Mouse (Mus musculus) T-helper 2 cell (primary cell): Measurements from ENCODE around the gene Trpm3.

Experiments used
- in situ Hi-C: fragments of 300-600 bp; cut with MboI, MseI; formaldehyde crosslinking; loops from one replicate; pipeline ENCODE4 v1.15.1; 2025; ENCODE audit warnings: high pct_unique_total_duplicates

Gene Trpm3

GRCm38 (mm10) chr19:22960450-22961265 lies 821.8 kb downstream of the Trpm3 start:
- in situ Hi-C loops: no loop called here

DNA sequence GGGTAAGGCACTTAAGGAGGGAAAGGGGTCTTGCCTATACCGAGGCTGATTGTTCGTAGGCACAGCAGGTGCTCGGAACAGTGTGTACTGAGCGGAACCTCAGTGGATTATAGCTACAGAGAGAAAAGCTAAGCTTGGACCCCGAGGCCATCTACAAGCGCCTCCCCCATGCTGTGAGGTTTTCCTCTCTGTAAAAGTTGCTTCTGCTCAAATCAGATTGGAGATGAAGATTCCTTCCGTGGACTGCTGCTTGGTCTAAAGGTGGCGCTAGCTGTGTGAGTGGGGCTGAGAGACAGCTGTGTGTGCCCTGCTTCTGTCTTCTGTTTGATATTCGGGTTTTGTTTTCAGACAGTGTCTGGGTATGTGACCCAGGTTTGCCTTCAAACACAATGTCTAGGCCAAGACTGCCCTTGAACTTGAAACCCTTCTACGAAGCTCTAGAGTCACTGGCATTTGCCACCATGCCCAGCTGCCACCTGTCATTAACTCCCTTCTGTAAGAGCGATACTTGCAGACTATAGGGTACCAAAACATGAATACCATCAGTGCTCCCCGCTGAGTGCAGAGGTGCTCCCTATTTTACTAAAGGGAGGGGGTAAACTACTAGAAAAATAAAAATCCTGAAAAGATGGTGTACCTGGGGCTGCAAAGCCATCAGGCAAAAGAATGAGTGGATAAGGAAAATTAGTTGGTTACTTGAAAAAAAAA lies 823.3 kb downstream of the Trpm3 start:
- in situ Hi-C loops: no loop called here

GRCm38 (mm10) chr19:22962731-22963130 lies 823.9 kb downstream of the Trpm3 start:
- in situ Hi-C loops: no loop called here

DNA sequence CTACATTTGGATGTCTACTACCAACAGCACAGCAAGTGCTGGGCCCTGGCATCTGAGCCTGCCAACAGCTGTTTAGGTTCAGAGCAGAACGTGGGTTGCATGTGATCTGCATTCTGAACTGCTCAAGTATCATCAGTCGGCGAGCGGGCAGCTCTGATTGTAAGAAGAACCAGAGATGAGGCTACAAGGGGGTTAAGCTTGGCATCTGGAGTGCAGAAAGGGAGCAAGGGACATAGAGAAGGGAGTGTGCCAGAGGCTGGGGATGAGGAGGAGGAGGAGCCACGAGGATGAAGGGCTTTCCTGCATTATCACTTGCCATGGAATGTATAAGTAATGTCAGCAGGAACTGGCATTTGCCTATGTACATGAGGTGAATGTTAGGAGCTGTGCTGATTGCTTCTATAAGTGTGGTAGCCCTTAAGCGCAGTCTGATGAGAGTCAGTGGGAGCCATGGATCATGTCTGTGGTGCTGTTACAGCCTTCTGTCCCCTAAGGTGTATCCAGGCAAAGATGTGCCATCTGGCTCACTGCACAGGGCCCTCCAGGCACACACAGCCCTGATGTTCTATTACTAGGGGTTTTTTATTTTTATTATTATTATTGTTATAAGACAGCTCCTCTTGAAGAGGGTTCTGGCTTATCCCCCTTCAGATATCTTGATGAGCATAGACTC lies 825.0 kb downstream of the Trpm3 start:
- in situ Hi-C loops: no loop called here

- in situ Hi-C loops: no loop called here
Measured at GRCm38 (mm10) chr19:22965470-22965869, 826.6 kb downstream of the Trpm3 start.

DNA sequence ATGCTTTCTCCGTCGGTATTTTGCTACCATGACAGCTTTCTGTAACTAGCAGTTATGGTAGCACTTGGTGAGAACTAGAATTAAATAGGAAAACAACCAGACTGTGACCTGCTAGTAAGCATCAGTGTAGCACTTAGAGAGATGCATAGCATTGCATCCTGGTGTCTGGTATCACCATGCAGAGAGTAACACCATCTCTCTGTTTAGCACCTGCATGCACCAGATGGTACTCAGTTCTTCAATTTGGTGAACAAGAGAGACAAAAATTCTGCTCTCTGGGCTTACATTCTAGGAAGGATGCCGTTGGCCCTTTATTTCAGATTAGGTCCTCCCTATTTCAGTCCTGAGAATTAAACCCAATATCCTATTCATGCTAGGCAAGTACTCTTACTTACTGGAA lies 834.4 kb downstream of the Trpm3 start:
- in situ Hi-C loops: no loop called here

- in situ Hi-C loops: no loop called here
Measured at GRCm38 (mm10) chr19:22973727-22974126, 834.9 kb downstream of the Trpm3 start.

GRCm38 (mm10) chr19:22975801-22976200 lies 837.0 kb downstream of the Trpm3 start:
- in situ Hi-C loops: no loop called here

DNA sequence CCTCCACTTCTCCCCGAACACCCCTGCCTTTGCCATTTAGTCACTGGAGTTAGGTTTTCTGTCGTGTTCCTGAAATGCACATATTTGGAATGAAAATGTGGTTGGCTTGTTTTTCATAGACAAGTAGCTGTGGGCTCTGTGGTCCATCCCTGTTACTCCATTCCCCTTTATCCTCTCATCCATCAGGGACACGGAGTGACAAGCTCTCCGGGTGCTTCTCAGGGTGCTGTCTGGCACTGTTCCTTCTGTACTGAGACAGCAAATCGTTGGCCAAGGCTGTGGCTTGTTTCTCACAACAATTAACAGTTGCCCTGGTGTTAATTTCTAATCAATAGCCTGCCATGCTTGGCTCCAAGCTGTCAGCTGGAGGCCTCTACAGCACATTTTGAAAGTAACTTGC lies 838.7 kb downstream of the Trpm3 start:
- in situ Hi-C loops: no loop called here

DNA sequence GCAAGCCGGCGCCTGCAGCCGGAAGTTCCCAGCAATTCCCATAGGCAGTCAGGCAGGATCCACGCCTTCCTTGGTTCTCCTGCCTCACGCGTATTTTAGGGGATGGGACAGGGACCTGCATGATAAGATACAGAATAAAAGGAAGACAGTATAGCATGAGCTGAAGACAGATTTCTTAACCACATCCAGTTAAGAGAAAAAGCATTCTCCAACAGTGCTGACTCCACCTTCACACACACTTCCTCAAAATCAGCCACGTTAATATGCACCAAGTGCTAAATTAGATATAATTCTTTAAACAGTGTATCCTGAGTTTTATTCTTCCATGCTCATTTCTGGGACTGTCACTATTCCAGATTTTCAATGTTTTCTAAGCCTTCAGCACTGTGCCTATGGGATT lies 839.9 kb downstream of the Trpm3 start:
- in situ Hi-C loops: no loop called here

DNA sequence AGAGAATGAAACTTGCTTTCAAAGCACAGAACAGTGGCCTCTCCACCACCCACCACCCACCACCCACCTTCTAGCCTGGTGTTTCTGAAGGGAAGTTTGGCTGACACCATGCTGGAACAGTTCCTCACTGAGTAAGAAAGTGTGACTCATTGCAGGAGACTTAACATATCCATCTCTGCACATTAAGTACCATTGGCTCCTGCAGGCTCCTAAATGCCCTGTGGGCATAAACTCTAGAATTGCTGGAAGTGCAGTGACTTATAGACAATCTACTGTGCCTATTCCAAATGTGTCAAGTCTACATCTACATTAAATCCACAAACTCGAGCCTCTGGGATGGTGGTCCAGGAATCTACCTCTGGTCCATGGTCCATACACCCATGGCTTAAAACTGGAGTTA lies 840.3 kb downstream of the Trpm3 start:
- in situ Hi-C loops: no loop called here

DNA sequence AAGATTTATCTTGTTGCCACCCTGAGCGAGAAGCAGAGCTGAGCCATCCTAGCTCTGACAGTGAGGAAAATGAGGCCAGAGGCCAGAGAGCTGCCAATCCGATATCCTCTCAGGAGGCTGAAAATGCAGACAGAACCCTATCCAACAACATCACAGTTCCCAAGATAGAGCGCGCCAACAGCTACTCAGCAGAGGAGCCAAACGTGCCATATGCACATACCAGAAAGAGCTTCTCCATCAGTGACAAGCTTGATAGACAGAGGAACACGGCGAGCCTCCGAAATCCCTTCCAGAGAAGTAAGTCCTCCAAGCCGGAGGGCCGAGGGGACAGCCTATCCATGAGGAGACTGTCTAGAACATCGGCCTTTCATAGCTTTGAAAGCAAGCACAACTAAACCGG lies 849.1 kb downstream of the Trpm3 start:
- in situ Hi-C loops: no loop called here

- in situ Hi-C loops: loop anchor here (5.0 kb wide), 1 partner anchor 37 kb away; no protein-coding TSS in a partner anchor
Measured at GRCm38 (mm10) chr19:22993946-22994345, 855.1 kb downstream of the Trpm3 start.

- in situ Hi-C loops: loop anchor here (5.0 kb wide), 1 partner anchor 37 kb away; no protein-coding TSS in a partner anchor
Measured at GRCm38 (mm10) chr19:22994531-22994930, 855.7 kb downstream of the Trpm3 start.

DNA sequence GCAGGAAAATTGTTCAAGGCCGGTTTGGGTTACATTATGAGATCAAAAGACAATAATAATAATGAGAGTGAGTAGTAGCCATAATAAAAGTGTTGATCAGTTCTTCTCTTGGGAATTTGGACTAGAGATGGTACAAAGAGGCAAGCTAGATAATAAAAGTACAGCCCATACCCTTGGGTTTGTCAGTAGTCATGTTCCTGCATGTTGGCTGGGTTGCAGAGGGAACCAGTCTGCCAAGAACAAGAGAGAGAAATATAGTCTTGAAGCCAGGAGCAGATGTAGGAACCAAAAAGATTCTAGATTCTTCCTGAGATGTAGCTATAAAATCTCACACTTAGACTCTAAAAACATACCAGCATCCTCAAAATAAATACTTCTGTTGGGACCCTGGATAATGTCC lies 861.4 kb downstream of the Trpm3 start:
- in situ Hi-C loops: no loop called here

GRCm38 (mm10) chr19:23003861-23004260 lies 865.0 kb downstream of the Trpm3 start:
- in situ Hi-C loops: no loop called here

DNA sequence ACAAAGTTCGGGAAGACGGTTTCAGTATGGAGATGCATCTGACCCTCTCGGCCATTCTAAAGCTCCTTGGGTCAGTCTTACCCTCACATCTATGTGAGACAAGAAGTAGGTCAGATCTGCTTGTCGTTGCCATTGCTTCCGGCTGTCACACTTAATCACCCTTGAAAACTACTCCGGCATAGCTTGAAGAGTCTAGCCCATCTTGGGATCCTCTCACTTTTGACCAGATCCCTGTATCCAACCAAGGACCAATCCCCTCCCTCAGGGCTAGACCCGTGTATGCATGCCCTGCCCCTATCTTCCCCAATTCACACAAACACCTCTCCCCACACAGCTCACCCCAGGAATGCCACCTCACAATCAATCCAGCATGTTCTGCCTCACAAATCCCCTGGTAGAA lies 867.0 kb downstream of the Trpm3 start:
- in situ Hi-C loops: no loop called here

GRCm38 (mm10) chr19:23006517-23007273 lies 867.8 kb downstream of the Trpm3 start:
- in situ Hi-C loops: no loop called here

DNA sequence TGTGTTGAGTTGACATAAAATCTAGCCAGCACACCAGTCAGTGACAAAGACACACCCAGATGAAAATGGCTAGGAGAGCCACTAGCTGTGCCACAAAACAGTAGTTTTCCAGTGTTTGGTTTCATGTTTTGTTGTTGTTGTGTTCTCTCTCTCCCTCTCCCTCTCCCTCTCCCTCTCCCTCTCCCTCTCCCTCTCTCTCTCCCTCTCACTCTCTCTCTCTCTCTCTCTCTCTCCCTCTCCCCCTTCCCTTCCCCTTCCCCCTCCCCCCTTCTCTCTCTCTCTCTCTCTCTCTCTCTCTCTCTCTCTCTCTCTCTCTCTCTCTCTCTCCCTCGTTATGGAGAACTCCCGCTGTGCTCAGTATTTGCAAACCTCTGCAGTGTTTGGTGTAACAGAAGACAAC lies 874.8 kb downstream of the Trpm3 start:
- in situ Hi-C loops: no loop called here

GRCm38 (mm10) chr19:23015516-23015915 lies 876.7 kb downstream of the Trpm3 start:
- in situ Hi-C loops: no loop called here

DNA sequence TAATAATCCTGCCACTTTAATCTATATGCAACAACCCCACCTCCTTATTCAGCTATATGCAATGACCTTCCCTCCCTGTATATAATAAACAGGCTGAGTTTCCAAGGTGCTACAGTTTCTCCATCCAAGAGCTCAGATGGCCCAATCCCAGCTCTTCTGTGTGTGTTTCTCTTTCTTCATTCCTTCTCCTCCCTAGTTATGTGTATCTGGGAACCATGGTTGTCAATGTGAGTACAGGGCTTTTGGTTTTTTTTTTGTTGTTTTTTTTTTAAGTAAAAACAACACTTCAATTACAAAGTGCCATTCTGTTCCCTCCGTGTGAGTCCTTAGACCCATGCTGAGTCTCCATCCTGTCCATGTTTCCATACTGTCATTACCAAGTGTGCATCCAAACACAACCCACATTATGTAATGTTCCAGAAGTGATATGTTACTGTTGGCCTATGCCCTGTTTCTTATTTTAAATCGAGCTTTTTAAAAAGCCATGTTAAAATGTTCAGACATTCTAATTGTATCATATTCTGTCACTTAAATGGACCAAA lies 879.4 kb downstream of the Trpm3 start:
- in situ Hi-C loops: no loop called here
